Mouse (Mus musculus): ENCODE data around the gene Camta1.

- TF ChIP-seq CTCF (conservative IDR thresholded peaks at IDR 0.05; ENCODE audit: insufficient read depth, insufficient read length, low read depth, low read length) (no peak), POLR2A (IDR thresholded peaks at IDR 0.05; ENCODE audit: low read depth, low read length) (no peak)
Measured at GRCm38 (mm10) chr4:151729116-151729515, 132.6 kb downstream of the Camta1 start.
